Mouse (Mus musculus) testis, adult 2 months (tissue): ENCODE measurements around the gene Abcb9.

Experiments used
- CTCF ChIP-seq: fragments of 200-500 bp; IDR thresholded peaks from 2 replicates; pipeline ENCODE4 v1.5.1; 2012; ENCODE audit warnings: low read depth, mild to moderate bottlenecking, inconsistent platforms, low read length, moderate library complexity; ENCODE audit not compliant: control insufficient read depth, insufficient read depth, insufficient replicate concordance
- POLR2A ChIP-seq: fragments of 200-500 bp; IDR thresholded peaks from 2 replicates; pipeline ENCODE4 v1.6.1; 2012; ENCODE audit warnings: low read depth, mild to moderate bottlenecking, inconsistent platforms, low read length, moderate library complexity; ENCODE audit not compliant: control insufficient read depth

- TF ChIP-seq CTCF (no peak), POLR2A (no peak)
Measured at GRCm38 (mm10) chr5:124022365-124022764, 73.2 kb downstream of the Abcb9 start.
